Mouse (Mus musculus) layer of hippocampus, adult 9-11 months (tissue): ENCODE results near the gene Ubac1.

Experiments used
- DNase-seq: peaks from one replicate; pipeline ENCODE4 v3.0.0; 2022

The Ubac1 gene

DNA sequence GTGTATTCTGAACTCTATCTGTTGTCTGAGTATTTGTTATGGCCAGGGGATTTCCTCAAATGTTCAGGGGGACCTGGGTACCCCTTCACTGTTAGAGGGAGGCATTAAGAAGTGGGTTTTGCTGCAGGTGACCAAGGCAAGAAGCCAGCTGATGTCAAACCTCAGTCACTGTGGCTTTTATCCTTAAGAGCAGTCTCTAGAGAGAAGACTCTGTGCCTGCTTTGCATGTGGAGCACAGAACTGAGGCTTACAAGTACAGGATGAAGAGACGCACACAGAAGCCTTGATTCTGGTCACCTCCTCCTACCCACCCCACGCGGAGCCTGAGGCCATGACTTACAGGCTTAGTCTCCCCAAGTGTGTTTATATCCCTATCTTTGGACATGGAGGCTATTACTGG lies 72.3 kb downstream of the Ubac1 start:
- no peak for DNase-seq
